Mouse (Mus musculus): ENCODE data around the gene Olfr288.
A peak's percentile ranks its signal among the peaks of the same experiment; 100 is the strongest.

Gene Olfr288

DNA sequence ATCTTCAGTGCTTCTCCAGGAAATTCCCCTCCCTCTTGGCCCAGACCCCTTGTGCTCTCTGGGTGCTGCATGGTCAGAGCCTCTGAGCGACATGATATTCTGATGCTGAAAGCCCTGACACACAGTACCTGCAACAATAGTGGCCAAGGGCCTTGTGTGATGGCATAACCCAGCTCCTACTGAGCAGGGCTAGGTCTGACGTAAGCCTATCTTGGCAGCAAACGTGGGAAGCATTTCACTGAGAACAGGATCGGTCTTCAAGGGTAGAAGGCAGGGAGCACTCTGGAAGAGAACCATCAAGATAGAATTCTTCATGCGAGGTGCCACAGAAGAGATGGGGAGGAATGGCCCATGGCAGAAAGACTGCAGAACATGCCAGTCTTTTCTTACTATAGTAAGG, 29.8 kb downstream of the Olfr288 start, which contains the start of gene Asb8:
Asb8 (minus strand) TSS at position 101 of the 400 bp plus-strand sequence.
- DNase-seq: no peak

- no peak for DNase-seq
These were observed 32.8 kb downstream of the Olfr288 start for GRCm38 (mm10) chr15:98162561-98162960.

- DNase-seq: no peak
These were observed 34.1 kb downstream of the Olfr288 start for GRCm38 (mm10) chr15:98161026-98161805.

DNA sequence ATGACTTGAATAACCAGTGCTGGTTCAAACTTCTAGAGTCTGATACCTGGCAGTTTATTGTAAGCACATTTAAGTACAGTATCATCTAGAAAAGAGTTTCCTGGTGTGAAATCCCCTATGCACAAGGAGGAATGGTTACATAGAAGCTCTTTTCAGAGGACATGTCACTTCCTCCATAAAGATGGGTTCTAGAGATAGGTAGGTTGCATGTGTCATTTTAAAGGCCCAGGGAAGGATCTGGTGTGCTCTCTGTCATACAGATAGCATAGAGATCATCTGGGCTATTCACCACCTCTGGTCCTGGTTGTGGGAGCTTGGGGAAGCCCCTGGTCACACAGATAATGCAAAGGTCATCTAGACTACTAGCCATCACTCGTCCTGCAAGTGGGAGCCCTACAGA, 38.1 kb downstream of the Olfr288 start:
- no peak for DNase-seq

GRCm38 (mm10) chr15:98155944-98156343, 39.4 kb downstream of the Olfr288 start:
- no peak for DNase-seq

GRCm38 (mm10) chr15:98155272-98155671, 40.1 kb downstream of the Olfr288 start:
- no peak for DNase-seq

DNA sequence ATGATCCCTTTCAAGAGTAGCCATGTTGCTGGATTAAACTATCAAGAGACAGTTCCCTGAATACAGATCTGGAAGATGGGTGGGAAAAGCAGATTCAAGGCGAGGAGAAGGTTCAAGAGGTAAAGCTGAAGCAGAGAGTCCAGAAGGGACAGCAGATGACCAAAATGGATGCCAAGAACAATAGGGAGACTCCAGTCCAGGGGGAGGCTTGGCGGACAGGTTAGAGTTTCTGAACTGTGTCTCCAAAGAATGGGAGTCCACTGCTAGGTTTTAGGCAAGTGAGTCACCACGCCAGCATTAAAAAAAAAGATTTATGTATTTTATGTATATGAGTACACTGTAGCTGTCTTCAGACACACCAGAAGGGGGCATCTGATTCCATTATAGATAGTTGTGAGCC, 40.7 kb downstream of the Olfr288 start:
- DNase-seq: no peak

- no peak for DNase-seq
These were observed 41.2 kb downstream of the Olfr288 start for GRCm38 (mm10) chr15:98154146-98154545.

DNA sequence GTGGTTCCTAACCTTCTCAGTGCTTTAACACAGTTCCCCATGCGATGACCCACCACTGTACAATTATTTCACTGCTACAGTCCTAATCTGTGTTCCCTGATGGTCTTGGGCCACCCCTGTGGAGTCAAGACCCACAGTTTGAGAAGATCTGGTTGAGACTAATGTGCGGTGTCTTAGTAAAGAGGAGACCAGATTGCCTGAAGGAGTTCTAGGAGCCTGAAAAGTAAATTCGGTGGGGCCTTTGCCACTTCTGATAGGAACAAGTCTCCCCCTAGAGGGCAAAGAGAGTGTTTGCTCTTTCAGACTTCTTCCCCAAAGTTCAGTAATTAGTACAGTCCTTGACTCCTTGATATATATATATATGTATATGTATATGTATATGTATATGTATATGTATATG, 41.7 kb downstream of the Olfr288 start:
- DNase-seq: no peak

- DNase-seq: no peak
These were observed 42.4 kb downstream of the Olfr288 start for GRCm38 (mm10) chr15:98152916-98153315.

GRCm38 (mm10) chr15:98149166-98149602, 46.2 kb downstream of the Olfr288 start:
- no peak for DNase-seq

GRCm38 (mm10) chr15:98148356-98148755, 47.0 kb downstream of the Olfr288 start:
- peak; percentile 57 to 64 for DNase-seq

DNA sequence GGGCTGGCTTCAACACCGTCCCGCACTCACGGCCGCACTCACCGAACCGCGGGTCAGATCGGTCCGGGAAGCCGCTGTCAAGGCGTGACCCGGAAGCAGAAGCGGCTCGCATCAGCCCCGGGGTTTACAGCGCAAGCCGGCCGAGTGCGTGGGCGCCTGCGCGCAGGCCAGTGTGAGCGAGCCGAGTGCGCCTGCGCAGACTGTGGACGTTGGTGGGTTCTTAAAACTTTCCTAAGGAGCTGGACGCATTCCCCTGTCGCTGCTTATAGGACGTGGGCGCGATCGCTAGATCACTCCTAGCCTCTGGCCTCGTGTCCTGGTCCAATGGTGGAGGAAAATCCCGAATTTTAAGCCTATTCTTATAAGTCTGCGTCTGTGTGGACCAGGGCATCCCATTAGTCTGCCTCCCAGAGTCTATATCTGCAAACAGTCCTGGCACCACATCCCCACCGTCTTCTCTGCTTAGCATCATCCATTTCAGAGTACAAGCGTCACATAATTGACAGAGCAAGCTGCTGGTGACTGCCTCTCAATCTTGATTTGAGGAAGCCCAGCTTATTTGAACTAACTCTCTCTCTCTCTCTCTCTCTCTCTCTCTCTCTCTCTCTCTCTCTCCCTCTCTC, 49.7 kb downstream of the Olfr288 start:
- DNase-seq: peak; percentile 91 to 94

DNA sequence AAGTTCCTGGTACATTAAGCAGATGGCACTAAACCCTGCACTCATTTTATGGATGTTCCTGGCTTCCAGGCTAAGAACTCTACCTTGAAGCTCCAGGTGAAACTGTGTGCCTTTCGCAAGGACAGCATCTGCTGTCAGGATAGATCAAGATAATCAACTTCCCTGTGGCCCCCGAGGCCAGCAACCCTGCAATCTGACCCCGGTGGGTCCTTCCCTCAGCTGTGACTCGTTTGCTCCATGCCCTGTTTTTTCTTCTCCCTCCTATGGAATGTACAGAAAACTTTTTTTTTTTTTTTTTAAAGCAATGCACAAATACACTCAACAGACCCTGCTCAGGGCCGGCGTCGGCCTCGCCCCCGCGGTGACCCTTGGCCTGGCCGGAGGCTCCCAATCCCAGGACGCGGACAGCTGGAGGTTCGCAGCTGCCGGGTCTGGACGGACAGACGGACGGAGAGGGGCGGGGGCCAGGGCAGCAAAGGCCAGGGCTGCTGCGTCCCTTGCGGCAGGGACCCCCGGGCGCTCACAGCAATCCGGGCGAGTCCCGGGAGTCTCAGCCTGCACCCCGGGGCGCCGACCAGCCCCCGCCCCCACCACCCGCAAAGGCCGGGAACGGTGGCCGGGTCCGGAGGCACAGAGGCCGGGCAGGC, 50.4 kb downstream of the Olfr288 start:
- no peak for DNase-seq

DNA sequence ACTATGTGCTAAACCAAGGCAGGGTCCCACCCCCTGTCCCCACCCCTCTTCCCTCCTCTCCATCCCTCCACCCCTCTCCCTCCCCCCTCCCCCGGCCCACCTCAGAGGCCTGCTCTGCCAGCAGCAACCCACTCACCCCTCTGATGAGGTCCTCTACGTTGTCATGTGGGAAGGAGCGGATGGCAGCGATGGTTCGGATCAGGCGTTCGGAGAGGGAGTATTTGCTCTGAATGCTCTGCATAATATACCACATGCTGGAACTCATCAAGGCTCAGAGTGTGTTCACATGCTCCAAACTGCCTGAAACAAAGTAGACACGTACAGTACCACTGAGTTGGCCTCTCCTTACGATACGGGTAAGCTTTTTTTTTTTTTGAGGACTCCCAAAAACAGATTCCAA, 52.8 kb downstream of the Olfr288 start:
- no peak for DNase-seq

GRCm38 (mm10) chr15:98140809-98141208, 54.5 kb downstream of the Olfr288 start:
- no peak for DNase-seq

DNA sequence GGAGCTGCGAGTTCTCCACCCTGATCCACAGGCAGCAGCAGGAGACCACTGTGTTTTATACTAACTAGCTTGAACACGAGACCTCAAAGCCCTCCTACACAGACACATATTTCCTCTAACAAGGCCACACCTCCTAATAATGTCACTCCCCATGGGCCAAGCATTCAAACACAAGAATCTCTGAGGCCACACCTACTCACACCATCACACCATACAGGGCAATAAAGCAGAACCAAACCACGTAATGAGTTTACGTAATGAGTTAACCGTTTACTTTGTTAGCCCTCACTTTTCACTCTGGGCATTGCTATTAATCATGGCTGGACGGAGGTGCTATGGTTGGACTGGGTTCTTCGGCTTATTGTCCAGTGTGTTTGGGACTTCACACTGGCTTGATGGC, 55.6 kb downstream of the Olfr288 start:
- no peak for DNase-seq

GRCm38 (mm10) chr15:98136871-98137270, 58.5 kb downstream of the Olfr288 start:
- DNase-seq: no peak
